Mouse (Mus musculus) thymus, postnatal 14 days (tissue): ENCODE data around the gene Hhat.
A peak's percentile ranks its signal among the peaks of the same experiment; 100 is the strongest.

Experiments
- DNase-seq: peaks from one replicate; pipeline ENCODE4 v3.0.0; 2021

Gene Hhat

GRCm38 (mm10) chr1:192784374-192784773 is 13.4 kb upstream of the Hhat start:
- DNase-seq = peak; percentile 56

- no peak for DNase-seq
These were observed 10.2 kb upstream of the Hhat start for GRCm38 (mm10) chr1:192781256-192781655.

GRCm38 (mm10) chr1:192778869-192779514 is 8.0 kb upstream of the Hhat start:
- no peak for DNase-seq

GRCm38 (mm10) chr1:192778206-192778605 is 7.2 kb upstream of the Hhat start:
- no peak for DNase-seq

GRCm38 (mm10) chr1:192770130-192770494 is 911 bp downstream of the Hhat start:
- peak; percentile 37 for DNase-seq

GRCm38 (mm10) chr1:192765531-192765930 is 5.5 kb downstream of the Hhat start:
- DNase-seq = no peak

- DNase-seq = no peak
These were observed 6.5 kb downstream of the Hhat start for GRCm38 (mm10) chr1:192764547-192764946.

GRCm38 (mm10) chr1:192762946-192763933 is 7.8 kb downstream of the Hhat start:
- DNase-seq = peak; percentile 32

GRCm38 (mm10) chr1:192756674-192757073 is 14.3 kb downstream of the Hhat start:
- DNase-seq = no peak

- no peak for DNase-seq
These were observed 15.1 kb downstream of the Hhat start for GRCm38 (mm10) chr1:192755685-192756606.

- DNase-seq = no peak
These were observed 15.8 kb downstream of the Hhat start for GRCm38 (mm10) chr1:192755246-192755645.

- no peak for DNase-seq
These were observed 16.8 kb downstream of the Hhat start for GRCm38 (mm10) chr1:192754268-192754667.

- no peak for DNase-seq
These were observed 18.1 kb downstream of the Hhat start for GRCm38 (mm10) chr1:192752659-192753601.

GRCm38 (mm10) chr1:192750042-192750437 is 21.0 kb downstream of the Hhat start:
- no peak for DNase-seq

GRCm38 (mm10) chr1:192749270-192750041 is 21.6 kb downstream of the Hhat start:
- no peak for DNase-seq

GRCm38 (mm10) chr1:192746201-192746600 is 24.8 kb downstream of the Hhat start:
- no peak for DNase-seq

- peak; percentile 86 for DNase-seq
These were observed 25.6 kb downstream of the Hhat start for GRCm38 (mm10) chr1:192745240-192746101.

- DNase-seq = no peak
These were observed 26.2 kb downstream of the Hhat start for GRCm38 (mm10) chr1:192744880-192745239.

- DNase-seq = no peak
These were observed 28.4 kb downstream of the Hhat start for GRCm38 (mm10) chr1:192742394-192743251.
